Mouse (Mus musculus) cerebellum, adult 18-20 months (tissue): ENCODE data around the gene Gm4707.
"Not testable (repeated sequence)": the region's sequence is repeated elsewhere in the genome, so short reads cannot be mapped to it uniquely, and the experiment has no call there.

Experiments used
- DNase-seq, 2 experiments: peaks; one replicate each; pipeline ENCODE4 v3.0.0; 2021

The Gm4707 gene

GRCm38 (mm10) chr17:71443273-71443672, 16.4 kb downstream of the Gm4707 start:
- DNase-seq, result no peak

GRCm38 (mm10) chr17:71422502-71422901, 37.2 kb downstream of the Gm4707 start:
- DNase-seq, result not testable (repeated sequence)

- not testable (repeated sequence) for DNase-seq
Observed at GRCm38 (mm10) chr17:71419448-71419847, 40.3 kb downstream of the Gm4707 start.

GRCm38 (mm10) chr17:71417008-71417407, 42.7 kb downstream of the Gm4707 start:
- DNase-seq, result no peak
